Mouse (Mus musculus): ENCODE results near the gene Slc24a3. TPM values are rescaled to one million over a fixed set of nuclear protein-coding genes. Genes with fewer than 3 reads are reported as not detected.

Gene Slc24a3
- total RNA-seq, 2 experiments from 2014 or later = 3.5 to 4.0 TPM

- DNase-seq = no peak
- intact Hi-C loops (cut with DNase I; ENCODE audit: low total_unique reads) = no loop called here
These were observed 159.0 kb downstream of the Slc24a3 start for GRCm38 (mm10) chr2:145326544-145326943.

GRCm38 (mm10) chr2:145329756-145330155 is 162.2 kb downstream of the Slc24a3 start:
- intact Hi-C loops (cut with DNase I; ENCODE audit: low total_unique reads) = no loop called here
- peak; percentile 10 for DNase-seq

DNA sequence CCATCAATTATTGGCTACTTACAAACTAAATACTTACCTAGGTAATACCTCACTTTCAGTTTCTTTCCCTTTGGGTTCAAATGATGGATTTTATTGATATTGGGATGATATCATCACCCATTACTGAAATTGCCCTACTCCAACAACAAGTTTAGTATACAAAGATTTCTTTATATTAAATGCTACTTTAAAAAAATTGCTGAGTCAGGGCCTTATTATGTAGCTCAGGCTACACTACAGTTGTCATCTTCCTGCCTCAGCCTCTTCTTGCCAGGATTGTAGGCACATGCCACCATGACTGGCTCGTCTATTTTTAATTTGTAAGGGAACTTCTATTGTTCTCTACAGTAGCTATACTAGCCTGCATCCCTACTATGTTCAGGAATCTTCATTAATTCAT is 164.0 kb downstream of the Slc24a3 start:
- intact Hi-C loops (cut with DNase I; ENCODE audit: low total_unique reads) = no loop called here
- no peak for DNase-seq

DNA sequence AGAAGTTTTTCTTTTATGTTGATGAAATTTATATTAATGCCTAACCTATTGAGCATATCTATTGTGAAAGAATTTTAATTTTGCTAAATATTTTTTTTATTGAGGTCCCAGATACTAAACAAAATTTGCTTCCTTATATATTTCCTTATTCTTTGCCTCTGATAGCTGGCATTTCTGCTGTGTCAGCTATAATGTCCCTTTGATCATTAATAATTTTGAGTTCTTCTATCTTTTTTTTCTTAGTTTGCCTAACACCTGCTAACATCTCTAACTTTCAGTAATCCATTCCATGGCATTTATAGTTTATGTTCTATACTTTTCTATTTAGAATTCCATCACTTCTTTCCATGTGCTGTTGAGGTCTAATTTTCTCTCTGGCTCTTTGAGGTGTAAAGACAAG is 165.9 kb downstream of the Slc24a3 start:
- DNase-seq = no peak
- intact Hi-C loops (cut with DNase I; ENCODE audit: low total_unique reads) = no loop called here

DNA sequence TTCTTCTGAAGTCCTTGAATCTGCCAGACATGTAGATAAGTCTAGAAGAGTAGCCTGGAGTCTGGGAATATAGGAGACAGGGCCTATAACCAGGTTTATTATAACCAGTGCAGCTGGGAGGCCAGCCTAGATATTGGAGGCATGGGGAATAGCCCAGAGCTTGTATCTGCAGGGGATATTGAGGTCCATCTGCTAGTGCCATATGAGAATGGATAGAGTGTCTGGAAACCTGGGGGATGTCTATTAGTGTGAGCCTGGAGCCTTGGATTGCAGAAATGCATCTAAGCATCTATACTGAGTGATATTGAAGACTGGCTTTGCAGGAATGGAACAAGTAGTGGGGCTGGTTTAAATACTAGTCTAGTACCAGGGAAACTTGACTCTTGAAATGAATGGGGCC is 168.9 kb downstream of the Slc24a3 start:
- DNase-seq = no peak
- intact Hi-C loops (cut with DNase I; ENCODE audit: low total_unique reads) = no loop called here

GRCm38 (mm10) chr2:145340816-145341215 is 173.3 kb downstream of the Slc24a3 start:
- DNase-seq = no peak
- intact Hi-C loops (cut with DNase I; ENCODE audit: low total_unique reads) = no loop called here

DNA sequence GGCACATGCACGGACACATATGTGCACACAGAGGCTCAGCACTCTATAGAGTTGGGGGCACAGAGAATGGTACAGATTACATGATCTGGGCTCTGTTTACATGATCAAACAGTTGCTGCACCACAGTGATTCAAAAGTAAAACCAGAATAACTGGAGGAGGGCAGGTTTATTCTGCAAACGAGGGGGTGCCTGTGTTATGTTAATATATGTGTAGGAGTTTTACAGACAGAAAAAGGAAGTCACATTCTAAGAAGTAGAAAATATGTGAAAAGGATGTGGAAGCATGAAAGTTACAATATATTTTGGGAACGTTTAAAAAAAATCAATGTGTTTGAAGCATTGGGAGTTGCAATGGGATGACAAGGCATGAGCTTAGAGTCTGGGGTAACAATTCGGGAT is 175.4 kb downstream of the Slc24a3 start:
- DNase-seq = no peak
- intact Hi-C loops (cut with DNase I; ENCODE audit: low total_unique reads) = no loop called here

DNA sequence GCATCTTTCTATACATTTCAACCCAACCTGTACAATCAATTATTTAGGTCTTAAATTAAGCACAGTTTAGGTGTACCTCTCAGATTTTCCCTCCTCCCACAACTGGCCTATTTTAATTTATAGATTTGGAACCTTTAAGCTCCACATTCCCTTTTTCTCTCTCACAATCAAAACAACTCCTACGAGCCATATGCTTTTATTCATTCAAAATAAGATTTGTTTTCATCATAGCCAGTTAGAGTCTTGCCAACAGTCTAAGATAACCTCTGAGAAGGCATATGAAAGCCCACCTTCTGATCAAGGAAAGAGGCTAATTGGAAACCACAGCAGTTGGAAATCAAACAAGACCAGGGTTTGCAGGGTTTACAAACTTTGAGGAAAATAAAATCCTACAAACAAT is 177.0 kb downstream of the Slc24a3 start:
- no peak for DNase-seq
- intact Hi-C loops (cut with DNase I; ENCODE audit: low total_unique reads) = no loop called here

GRCm38 (mm10) chr2:145353801-145354200 is 186.2 kb downstream of the Slc24a3 start:
- intact Hi-C loops (cut with DNase I; ENCODE audit: low total_unique reads) = no loop called here
- DNase-seq = no peak

DNA sequence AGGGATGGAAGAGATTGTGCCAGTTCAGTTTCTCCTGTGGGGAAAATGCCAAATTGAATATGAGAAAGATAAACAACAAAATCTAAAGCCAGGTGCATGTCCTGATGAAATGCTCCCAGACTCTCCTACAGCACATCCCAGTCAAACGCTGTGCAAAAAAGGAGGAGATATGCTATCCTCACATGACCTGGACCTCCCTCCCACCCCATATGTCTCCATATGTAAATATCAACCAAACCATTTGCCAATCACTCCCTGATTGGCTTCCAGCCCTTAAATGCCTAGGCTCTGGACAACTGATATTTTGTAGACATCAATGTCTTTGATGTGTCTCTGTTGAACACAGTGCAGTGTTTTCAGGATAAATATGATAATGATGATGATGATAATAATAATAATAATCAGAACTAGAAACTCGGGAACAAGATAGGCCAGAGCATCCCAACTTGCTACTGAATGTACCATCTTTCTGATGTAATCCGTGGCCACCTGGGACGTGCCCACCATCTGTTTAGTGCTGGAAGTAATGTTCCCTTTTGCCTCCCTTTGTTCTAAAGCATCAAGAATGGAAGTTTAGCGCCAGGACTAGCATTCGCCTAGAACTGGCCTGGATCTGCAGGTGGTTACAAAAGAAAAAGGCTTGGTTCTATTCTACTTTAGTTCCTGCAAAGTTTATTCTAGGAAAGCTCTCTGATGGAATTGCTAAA is 190.8 kb downstream of the Slc24a3 start:
- intact Hi-C loops (cut with DNase I; ENCODE audit: low total_unique reads) = no loop called here
- no peak for DNase-seq

GRCm38 (mm10) chr2:145363604-145364003 is 196.1 kb downstream of the Slc24a3 start:
- intact Hi-C loops (cut with DNase I; ENCODE audit: low total_unique reads) = no loop called here
- no peak for DNase-seq

GRCm38 (mm10) chr2:145368701-145369100 is 201.1 kb downstream of the Slc24a3 start:
- intact Hi-C loops (cut with DNase I; ENCODE audit: low total_unique reads) = no loop called here
- no peak for DNase-seq

- no peak for DNase-seq
- intact Hi-C loops (cut with DNase I; ENCODE audit: low total_unique reads) = no loop called here
These were observed 203.2 kb downstream of the Slc24a3 start for GRCm38 (mm10) chr2:145370795-145371194.

DNA sequence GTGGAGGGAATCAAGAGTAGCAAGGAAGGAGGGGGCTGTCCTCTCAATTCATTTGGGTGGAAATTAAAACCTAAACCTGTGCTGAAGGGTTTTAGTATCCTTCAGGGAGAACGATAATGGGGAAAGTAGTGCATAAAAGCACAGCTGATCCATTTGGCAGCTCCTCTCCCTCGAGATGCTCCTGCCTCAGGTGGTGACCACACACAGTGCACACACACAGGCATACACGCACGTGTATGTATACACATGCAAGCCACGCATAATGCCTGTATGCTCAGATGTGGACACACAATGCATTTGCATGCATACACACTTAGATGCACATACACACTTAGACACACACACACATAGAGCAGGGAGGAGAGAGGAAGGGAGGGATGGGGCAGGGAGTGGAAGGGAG is 206.2 kb downstream of the Slc24a3 start:
- intact Hi-C loops (cut with DNase I; ENCODE audit: low total_unique reads) = no loop called here
- DNase-seq = no peak

DNA sequence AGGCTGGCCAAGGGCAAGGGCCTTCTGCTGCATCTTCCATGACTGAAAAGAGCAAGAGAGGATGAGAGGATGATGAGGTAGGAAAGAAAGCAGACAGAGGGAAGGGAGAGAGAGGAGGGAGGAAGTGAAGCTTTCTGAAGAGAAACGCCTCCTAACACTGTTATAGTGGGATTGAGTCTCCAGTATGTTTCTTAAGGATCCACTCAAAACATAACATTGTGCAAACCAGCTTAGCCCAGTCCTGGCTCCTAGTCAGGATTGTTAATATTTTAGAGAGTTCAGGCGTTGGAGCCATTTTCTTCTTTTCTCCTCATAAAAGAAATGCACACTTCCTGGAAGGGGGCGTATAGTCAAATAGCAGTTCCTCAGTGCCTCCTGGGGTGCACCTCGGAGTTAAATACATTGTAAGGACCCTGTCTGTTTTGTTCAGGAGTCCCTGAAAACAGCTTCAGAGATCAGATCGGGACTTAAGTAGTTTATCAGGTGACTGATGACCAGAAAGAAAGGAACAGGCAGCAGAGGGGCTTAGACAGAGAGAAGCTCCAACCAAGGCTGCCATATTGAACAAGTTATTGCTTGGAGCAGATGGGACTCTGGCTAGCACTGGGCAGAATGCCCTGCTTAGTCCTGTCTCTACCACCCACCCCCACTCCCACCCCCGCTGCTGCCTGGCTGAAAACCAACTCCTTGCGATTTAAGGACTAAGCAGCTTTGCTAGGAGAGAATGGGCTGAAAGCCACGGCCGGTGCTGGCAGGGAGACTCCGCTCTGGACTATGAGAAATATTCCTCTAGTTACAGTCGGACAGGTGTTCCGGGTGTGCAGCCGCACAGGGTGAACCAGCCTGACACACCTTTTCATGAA is 215.6 kb downstream of the Slc24a3 start:
- intact Hi-C loops (cut with DNase I; ENCODE audit: low total_unique reads) = no loop called here
- peak; percentile 18 for DNase-seq

DNA sequence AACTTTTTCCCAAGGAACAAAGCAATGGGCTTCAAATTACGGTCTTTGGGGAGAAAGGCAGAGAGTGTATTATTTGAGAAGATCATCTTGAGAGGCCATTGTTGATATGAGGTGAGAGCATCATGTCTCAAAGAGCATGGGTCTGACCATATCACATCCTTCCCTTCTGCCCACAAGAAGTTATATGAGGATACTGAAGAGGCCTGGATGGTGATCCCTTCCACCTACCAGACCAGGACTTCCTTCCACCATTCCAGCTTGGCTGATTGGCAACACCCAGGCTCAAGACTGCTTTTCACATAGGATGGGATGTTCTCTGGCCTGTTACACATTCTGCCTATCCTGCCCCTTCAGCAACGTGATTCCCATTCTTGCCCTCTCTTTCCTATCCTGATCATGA is 216.7 kb downstream of the Slc24a3 start:
- DNase-seq = no peak
- intact Hi-C loops (cut with DNase I; ENCODE audit: low total_unique reads) = no loop called here

- DNase-seq = no peak
- intact Hi-C loops (cut with DNase I; ENCODE audit: low total_unique reads) = no loop called here
These were observed 217.7 kb downstream of the Slc24a3 start for GRCm38 (mm10) chr2:145385220-145385619.

GRCm38 (mm10) chr2:145385773-145386172 is 218.2 kb downstream of the Slc24a3 start:
- intact Hi-C loops (cut with DNase I; ENCODE audit: low total_unique reads) = no loop called here
- no peak for DNase-seq

DNA sequence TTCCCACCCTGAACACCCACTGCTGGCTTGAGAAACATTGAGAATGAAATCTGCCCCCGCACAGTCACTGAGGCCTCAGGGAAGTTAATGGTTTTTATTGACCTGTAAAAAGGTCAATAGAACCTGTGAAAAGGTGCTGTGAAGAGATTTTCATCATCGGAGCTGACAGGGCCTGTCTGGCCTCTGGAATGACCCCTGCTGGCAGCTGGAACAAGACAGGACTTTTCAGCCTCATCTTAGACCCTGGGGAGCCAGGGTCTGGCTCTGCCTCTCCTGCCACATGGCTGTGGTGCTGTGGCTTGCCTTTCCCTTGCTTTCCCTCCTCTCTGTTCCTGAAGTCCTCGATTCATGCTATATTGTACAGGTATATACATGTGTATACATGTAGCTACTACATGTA is 228.2 kb downstream of the Slc24a3 start:
- intact Hi-C loops (cut with DNase I; ENCODE audit: low total_unique reads) = no loop called here
- DNase-seq = no peak

DNA sequence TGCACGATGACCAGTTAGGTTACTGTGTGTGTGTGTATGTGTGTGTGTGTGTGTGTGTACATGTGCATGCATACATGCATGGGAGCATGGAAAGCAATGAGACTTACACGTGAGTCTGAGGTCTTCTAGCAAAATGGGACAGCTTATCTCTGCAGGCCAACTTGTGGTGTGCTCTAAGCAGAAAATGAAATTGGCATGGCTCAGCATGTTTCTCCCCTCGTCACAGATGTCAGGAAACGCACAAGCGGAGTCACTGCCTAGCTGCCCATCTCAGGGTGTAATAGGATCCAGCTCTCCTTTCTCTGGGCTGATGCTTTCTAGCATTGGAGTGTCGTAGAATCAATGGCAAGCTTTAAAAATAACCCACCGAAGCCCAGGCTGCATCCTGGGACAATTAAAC is 229.0 kb downstream of the Slc24a3 start:
- intact Hi-C loops (cut with DNase I; ENCODE audit: low total_unique reads) = no loop called here
- DNase-seq = no peak
